Mouse (Mus musculus) mesoderm, embryonic 11.5 days (tissue): Measurements from ENCODE around the gene Caap1.

ENCODE experiments used
- DNase-seq: peaks from one replicate; pipeline ENCODE4 v3.0.0-alpha.2; 2012; ENCODE audit warnings: low read depth, low spot score

Caap1 gene

DNA sequence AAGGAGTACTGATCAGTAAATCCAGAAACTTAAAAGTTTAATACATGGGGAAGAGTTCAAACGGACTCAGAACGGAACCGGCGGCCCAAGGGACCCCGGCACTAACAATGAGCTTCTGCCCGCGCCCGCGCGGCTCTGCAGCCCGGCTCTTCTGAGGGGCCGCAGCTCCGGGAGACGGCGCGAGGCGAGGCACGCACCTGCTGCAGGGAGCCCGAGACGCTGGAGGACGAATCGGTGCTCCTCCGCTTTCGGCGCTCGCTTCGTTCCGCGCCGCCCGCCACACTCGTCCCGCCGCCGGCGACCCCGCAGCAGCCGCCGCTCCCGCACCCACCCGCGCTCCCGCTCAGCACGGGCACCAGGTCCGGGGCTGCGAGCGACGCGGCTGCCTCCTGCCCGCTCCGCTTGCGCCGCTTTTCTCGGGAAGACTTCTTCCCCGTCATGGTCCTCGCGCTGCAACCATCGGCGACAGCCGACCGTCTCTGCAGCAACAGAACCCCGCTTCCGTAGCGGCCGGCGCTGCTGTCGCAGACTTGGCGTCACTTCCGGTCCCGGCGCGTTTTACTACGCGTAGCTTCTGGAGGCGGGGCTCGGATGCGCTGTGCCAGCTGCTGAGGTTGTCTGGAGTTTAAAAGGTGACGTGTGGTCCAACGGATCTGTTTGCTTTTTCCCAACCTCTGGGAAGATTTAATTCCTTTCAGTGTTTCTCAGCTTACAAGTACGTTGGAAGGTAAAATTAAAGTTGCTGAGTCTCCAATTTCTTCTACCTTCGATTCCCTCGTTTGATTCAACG lies at the start of gene Caap1, which contains the start of gene Gm10306:
Gene Caap1, minus strand, starts transcription at position 532 of the 790 bp plus-strand sequence.
Gene Gm10306, plus strand, starts transcription at position 282 of the 790 bp plus-strand sequence.
- peak; percentile 96 for DNase-seq

DNA sequence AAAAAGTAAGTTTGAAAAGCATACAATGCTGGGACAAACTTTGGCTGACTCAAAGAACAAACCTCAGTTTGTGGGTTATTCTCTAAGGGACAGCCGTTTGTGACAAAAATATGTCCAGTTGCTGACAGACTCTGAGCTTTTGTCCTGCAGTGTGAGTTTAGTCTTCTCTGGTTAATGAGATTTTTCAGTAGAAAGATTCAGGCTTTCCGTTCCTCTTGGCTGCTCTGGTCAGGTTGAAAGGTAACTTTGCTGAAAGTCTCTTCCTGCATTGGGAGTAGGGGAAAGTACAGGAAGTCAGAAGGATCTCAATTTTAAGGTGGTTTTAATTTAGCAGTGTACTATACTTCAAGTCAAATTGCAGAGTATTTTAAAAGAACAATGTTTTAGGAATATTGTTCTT lies 49.0 kb upstream of the Caap1 start:
- DNase-seq, result no peak

DNA sequence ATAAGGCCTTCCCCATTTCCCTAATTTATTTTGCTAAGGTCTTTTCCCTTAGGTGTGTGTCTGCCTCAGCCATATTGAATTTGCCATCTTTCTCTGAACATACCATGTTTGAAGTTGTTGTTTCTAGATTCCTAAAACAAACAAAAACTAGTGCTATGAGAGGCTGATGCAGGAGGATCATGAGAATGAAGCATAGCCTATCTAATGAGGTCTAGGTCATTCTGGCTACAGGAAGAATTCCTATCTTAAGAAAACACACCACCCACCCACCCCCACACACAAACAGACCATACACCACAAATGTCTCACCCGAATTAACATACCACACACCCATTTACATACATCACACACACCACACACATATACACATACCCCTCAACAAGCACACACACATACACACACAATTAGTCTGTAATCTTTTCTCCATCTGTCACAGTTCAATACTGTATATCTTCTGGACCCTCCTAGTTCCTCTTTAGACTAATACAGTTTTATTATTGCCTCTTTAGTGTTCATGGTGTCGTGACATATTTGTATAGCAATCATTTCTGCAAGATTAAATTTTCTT lies 47.9 kb upstream of the Caap1 start:
- no peak for DNase-seq

DNA sequence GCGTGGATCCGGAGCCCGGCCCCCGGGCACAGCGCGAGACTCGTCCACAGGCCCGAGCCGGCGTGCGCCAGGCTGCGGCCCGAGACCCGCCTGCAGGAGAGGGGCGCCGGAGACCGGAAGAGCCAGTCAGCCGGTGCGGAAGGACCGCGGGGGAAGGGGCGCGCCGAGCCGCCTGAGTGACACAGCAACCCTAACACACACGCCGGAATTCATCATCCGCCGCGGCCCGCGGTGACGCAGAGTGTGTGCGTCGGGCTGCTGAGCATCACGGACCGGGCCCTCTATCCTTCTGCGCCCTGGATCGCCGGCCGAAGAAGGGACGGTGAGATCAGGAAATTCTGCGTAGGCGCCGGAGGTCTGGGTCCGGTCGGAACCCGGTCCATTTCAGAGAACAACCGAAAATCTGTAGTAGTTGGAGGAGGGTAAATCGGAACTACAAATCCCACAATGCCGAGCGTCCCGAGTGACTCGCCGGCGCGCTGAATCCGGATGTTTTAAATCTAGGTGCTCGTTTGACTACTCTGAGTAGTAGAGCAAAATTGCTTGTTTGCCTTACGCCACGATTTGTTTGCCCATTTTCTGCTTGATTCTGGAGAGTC lies 46.5 kb upstream of the Caap1 start, which contains the start of gene Plaa:
Gene Plaa, minus strand, starts transcription at position 214 of the 599 bp plus-strand sequence.
- peak; percentile 93 for DNase-seq

DNA sequence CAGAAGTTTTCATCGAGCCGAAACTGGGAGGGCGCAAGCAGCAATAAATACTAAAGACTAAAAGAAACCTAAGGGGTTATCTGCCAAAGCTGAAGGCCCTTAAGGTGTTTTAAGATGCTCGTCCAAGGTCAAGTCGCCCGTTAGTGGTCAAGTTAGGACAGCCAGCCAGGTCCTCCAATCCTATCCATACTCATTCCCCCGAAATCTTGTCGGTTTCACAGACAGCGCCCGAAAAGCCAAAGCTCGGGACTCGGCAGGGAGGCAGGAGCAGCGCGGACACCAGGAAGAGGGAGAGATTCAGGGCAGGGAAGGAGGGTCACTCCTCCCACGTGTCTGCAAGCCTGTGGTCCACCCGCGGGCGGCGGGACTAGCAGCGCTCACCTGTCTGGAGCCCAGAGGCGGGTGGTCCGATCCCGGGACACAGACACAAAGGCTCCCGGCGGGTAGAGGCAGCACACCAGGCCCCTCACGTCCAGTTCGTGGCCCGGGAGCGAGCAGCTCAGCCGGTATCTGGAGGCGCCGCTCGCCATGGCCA lies 46.0 kb upstream of the Caap1 start:
- no peak for DNase-seq

DNA sequence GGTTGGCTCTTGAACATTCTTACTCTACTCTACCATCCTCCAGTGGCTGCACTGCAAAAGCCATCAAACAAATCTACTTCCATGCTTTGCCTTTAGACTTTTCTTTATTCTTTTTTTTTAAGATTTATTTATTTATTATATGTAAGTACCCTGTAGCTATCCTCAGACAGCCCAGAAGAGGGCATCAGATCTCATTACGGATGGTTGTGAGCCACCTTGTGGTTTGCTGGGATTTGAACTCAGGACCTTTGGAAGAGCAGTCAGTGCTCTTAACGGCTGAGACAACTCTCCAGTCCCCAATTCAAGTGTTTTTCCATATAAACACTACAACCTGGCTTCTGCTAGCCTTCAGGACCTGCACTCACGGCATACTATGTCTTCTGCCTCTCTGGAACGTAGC lies 44.8 kb upstream of the Caap1 start:
- no peak for DNase-seq

DNA sequence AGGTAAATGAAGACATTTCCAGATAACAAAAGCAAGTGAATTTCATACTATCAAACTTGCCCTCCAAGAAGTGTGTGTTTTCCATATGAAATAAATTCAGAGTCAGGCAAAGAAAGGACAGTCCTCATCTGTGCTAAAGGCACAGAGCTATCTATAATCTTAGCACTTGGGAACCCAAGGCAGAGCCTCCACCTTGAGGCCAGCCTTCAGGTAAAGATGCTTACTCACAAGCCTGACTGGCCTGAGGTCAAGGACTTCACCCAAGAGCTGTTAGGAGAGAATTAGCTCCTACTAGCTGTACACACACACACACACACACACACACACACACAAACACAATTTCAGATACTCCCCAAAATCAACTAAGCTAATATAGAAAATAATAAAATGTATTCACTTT lies 36.1 kb upstream of the Caap1 start:
- DNase-seq, result no peak

DNA sequence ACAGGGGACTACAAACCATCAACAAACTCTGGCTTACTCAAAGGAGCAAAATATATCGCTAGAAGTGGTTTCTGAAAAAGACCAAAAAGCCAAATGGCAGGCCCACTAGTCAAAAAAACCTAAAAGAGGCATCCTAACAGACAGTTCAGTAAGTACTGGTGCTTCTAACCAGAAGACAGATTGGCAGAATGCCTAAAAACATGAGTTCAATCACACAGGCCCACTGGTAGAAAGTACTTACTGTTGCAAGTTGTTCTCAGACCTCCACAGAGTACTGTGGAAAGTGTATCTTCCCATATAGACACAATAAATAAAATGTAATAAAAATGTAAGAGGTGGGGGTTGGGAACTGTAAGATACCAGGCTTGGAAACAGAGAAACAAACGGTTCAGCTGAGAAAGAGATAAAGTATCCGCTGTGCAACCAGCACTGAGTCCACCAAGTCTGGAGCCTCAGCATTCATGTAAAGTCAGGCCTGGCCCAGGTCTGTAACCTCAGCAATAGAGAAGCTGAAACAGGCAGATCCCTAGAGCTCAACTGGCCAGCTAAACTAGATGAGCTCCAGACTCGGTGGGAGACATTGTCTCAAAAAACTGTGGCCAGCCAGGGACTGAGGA lies 35.3 kb upstream of the Caap1 start:
- DNase-seq, result no peak

DNA sequence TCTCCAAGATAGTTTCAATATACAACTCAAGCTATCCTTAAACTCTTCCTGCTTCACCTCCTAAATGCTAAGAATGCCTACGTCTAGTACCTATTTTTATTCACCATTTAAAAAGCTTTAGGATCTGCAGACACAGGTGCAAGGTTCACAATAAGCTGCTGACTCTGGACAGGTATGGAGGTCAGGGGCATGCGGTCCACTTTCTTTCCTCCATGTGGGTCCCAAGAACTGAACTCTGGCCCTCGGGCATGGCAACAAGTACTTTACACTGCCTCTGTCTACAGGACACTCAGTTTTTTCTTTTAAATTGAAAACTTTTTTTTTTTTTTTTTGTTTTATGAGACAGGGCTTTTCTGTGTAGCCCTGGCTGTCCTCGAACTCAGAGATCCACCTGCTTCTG lies 16.1 kb upstream of the Caap1 start:
- DNase-seq, result no peak

DNA sequence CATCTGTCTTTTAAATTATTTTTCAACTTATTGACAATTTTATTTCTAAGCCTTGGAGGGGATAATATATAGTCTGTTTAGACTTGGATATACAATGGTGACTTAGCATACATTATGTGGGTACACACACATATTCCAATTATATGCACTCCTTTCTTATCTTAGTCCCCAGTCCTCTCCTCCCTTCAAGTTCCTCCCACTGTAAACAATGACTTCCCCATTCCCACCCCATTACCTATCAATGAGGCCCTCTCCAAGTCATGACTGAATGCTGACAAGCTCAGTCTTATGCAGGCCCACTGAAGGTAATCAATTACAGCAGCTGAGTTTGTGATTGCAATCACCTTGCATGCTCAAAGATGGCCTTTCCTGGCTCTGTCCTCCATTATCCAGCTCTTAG lies 7.7 kb upstream of the Caap1 start:
- no peak for DNase-seq

DNA sequence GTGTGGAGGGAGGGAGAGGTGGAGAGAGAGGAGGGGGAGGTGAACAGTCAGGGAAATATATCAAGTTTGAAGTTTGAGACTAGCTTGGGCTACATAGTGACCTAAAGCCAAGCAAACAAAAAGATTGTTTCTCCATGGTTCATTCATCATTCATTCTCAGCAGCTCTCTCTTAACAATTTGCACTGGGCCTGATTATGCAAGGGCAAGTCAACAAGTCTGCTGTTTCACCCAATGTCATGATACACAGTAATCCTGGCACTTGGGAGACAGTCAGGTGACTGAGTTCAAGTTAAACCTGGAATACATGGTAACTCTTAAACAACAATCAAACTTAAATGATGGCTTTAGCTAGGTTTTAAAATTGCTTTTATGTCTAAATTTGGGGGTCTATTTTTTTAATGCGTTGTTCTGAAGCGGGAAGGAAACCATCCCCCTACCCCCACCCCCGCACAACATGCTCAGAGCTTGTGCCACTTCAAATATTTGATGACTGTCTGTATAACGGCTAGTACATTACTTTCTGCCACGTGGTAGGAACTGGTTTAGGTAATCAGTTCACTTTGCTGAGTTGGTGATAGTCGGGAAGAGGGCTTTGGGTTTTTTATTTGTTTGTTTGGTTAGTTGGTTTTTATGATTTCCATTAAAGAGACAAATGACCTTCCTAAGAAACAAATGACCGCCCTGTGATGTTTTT lies 5.5 kb upstream of the Caap1 start:
- no peak for DNase-seq

DNA sequence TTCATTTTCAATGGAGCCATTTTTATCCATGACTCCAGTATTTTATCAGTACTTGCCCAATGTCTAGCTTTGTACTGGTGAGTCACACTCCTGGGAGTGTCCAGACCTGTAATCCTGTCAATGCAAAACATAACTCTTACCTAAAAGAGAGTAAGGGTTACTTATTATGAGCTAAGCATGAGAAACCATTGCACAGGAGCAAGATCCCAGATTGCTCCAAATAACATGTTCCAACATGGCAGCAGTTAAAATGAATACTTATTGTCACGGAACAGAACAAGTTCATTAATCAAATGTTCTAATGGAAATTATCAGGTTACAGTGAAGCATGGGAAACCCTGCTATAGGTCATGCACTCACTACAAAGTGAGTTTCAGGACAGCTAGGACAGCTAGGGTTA lies 3.7 kb upstream of the Caap1 start:
- DNase-seq, result no peak

DNA sequence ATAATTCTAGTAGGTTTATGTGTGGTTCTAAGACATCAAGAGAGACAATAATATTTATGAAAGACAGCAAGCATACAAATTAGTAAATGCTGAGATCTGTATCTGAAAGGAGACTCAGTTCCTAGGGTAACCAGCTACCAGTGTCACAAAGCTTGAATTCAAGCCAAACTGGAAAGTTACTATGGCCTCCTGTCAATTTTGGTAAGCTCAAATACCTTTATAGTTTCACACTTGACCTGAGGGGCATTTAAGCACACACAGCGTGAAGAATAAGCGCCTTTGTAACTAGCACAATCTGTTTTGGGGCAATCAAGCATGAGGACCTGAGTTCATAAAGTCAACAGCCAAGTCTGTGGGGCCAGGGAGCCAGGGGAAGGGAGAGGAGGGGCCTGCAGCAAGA lies 2.7 kb upstream of the Caap1 start:
- peak; percentile 37 for DNase-seq

DNA sequence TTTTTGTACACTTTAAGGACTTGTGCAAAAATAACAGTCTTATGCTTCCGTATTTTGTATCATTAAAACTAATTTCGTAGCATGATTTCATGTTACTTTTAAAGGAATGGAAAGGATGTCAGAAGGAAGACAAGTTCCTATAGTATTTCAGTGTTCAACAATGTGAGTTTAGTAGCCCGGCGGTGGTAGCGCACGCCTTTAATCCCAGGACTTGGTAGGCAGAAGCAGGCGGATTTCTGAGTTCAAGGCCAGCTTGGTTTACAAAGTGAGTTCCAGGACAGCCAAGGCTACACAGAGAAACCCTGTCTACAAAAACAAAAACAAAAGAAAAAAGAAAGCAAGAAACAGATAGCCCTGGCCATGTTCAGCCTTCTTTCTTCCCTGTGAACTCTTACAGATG lies 549 bp upstream of the Caap1 start:
- DNase-seq, result no peak

DNA sequence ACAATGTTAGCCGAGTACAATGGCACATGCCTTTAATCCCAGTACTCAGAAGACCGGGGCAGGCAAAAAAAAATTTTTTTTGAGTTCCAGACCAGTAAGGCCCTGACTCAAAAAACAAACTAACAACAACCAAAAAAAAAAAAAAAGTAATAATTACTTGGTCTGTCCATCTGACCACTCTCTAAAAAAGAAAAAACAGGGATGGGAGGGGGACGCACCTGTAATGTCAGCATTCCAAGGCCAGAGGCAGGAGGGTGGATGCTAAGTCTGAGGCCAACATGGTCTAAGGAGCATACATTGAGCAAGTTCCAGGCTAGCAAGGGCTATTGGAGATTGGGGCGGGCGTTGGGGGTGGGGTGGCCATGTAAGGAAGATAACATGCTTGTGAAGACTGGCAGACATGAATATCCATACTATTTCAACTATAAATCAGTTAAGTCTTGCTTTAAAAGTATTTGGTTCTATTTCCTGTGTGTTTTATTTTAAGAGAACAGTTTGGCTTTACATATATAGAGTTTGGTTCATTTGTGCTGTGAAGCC lies 1.6 kb downstream of the Caap1 start:
- no peak for DNase-seq

DNA sequence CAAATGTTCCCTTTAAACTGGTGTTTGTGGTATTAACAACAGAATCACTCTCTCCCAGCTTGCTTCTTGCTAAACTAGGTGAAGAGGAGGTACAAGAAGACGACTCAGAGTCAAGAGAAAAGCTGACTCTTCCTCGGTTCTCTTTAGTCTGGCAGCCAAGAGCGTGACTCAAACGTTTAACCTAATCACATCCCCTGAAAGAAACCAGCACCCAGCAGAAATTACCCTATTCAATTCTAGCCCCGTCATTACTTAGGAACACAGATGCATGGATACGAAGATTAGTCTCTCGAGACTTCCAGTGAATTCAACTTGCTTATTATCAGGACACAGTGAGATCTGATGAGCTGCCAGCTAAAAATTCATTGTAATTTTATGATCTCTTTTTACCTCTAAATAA lies 12.3 kb downstream of the Caap1 start:
- no peak for DNase-seq

DNA sequence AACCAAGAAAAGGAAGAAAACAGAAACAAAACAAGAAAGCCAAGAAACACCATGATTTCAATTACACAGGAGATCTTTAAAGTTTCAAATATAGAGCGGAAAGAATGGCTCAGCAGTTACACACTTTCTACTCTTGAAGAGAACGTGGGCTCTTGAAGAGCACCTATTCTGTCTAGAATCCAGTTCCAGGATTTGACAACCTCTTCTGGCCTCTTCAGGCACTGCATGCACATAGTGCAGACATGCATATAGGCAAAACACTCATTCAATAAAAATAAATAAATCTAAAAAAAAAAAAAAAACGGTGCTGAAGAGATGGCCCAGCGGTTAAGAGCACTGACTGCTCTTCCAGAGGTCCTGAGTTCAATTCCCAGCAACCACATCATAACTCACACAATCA lies 13.6 kb downstream of the Caap1 start:
- no peak for DNase-seq

DNA sequence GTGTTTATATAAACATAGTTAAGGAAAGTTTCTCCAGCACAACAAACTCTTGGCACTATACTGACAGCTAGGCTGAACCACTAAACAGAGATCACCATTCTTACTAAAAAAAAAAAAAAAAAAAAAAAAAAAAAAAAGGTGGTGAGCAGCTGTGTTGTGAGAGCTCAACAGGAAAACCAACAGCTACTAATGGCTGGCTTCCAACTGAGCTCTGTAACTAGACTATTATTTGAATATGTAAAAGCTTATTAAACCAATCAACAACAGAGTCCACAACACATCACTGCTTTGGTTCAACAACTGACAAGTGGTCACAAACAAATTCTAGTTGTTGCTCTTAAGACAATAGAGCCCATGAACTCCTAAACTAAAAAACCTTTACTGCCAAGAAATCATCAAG lies 23.4 kb downstream of the Caap1 start:
- DNase-seq, result no peak

DNA sequence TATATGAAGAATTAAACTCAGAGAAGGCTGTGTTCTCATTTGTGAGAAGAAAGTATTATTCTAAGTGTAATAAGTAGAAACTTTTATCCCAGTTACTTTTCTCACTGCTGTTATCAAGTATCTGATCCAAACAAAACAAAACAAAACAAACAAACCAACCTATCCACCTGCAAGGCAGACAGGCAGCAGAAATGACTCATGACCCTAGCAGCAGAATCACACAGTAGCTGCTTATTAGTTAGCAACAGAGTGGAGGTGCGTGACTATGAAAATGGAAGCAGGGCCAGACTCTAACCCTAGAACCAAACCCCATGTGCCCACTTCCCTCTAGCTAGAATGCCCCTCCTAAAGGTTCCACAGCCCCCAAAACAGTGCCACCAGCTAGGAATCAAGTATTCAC lies 27.1 kb downstream of the Caap1 start:
- DNase-seq, result no peak

DNA sequence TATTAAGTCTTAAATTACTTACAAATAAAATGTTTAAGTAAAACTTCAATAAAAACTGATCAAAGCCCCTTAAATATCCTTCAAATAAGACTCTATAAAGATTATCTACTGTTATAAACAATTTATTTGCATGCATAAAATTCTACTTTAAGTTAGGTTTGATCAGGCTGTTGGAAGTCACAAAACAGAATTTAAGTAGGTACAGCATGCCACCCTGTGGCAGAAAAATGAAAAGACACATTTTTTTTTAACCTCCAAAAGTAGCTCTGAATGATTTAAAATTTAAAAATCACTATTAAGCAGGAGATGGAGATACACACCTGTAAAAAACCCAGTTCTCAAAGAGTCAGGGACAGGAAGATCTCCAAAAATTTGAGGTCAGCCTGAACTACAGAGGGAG lies 33.3 kb downstream of the Caap1 start:
- peak; percentile 8 for DNase-seq

DNA sequence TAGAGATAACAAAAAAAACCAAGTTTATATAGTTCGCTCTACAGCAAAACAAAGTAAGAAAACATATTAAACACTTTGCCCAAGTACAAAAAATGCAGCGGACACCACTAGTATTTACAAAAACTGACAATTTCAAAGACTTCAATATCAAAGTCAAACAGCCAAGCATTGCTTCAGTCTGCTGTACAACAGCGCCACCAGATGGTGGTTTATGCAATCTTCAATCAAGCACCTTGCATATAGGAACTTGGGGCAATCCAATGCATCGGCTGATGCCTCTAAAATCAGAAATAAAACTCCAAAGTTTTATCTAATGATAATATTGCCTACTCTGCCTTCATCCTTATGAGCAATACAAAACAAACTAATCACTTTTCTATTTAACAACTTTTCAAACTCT lies 39.0 kb downstream of the Caap1 start:
- peak; percentile 81 for DNase-seq
